Mouse (Mus musculus) frontal cortex, postnatal 10 days (tissue): ENCODE measurements around the gene Steap4.
"Not testable (repeated sequence)": the region's sequence is repeated elsewhere in the genome, so short reads cannot be mapped to it uniquely, and the experiment has no call there.

Experiments
- DNase-seq, 2 experiments: peaks; one replicate each; pipeline ENCODE4 v3.0.0; 2022; ENCODE audit warnings: low spot score in 2 of 2, mixed read lengths in 1 of 2

Gene Steap4

DNA sequence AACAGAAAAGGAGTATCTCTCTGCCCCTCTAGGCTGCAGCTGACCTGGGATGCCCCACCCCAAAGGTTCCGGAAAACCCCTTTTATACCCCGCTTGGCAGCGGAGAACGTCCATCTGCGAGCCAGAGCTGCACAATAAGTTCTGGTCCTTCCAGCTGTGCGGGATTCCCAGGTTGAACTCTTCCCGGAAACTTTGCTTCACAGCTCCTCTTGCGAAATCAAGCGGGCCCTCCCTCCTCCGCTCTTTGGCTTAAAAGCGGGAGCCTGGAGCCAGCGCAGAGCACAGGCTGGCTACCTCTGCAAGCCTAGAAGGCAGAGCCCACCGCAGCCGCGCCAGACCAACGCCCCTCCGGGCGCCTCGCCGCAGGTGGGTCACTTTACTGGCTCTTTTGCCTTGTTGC is at the start of gene Steap4:
Steap4 (plus strand) TSS at position 282 of the 400 bp plus-strand sequence.
- DNase-seq = peak in 1 of 2 experiments; percentile 7

DNA sequence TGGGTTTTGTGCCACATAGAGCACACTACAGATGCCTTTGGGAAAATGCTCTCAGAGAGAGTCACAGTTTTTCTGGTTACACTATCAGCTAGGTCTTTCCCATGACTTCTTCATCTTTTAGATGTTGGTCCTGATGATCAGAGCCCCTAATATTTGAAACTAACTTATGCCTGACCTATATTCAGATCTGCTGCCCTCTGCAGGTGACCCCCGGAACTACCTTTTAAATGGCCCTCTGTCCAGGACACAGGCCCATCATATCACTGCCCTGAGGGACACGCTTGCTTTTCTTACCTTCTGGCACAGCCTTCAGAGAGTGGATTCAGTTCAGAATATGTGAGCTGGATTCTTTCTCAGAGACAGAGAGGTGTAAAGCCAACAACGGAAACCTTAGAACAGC is 48.3 kb upstream of the Steap4 start:
- DNase-seq = no peak

DNA sequence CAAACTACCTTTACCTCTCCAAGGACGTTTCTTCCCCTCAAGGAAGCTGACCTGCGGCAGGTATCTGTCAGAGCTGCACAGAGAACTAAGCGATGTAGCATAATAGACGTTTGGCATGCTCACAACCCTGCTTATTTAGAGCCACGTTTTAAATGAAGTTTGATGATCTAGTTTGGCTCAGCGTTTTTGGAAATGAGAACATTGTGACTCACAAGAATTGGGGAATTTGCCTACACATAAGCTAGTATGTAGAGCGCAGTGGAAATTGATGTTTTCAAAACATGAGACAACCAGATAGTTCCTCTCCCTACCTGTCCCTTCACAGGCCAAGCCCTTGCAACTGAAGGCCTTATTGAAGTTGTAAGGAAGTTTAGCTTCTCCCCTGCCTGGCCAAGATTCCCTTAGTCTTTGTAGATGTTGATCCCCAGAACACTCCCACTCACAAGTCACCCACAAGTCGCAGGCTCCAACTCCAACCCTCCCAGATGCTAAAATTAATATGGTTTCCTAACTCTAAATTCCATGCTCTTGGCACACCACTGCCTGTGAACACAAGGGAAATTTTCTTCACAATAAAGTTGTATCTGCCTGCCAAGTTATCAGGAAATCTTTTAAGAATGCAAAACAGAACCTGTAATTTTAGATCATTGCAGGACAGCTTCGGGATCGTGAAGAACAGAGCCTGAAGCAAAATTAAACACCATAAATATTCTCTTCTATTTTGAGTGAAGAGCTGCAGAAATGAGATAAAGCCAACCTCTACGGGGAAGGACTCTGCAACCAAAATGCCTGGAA is 42.6 kb upstream of the Steap4 start:
- peak in 1 of 2 experiments; percentile 11 for DNase-seq

DNA sequence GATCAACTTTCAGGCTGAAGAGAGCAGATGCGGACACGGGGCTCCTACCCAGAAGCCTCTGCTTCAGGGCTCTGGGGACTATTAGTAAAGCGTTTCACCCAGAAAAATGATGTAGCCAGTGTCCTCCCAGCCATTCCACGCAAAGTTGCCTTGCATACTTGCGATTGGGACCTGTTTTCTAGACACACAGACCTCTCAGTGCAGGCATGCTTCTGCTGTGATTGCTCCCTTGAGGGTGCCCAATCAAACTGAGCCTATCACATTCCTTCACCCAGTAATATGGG is 42.0 kb upstream of the Steap4 start:
- DNase-seq = no peak

DNA sequence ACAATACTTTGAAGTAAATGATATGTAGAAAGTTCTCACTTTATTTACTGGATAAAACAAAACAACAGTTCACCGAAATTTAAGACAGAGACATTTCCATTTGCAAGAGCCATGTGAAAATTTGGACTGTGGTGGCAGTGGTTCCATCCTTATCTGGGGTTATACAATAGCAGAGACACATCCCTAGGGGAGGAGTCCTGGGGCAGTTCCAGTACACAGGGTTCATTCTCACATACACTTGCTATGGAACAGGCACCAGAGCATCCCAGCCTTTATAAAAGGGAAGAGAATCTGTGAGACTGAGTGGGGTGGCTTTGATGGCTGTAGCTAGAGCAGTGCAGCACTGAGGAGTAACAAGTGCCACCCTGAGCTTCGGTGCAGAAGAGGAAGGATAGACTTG is 40.6 kb upstream of the Steap4 start:
- no peak for DNase-seq

DNA sequence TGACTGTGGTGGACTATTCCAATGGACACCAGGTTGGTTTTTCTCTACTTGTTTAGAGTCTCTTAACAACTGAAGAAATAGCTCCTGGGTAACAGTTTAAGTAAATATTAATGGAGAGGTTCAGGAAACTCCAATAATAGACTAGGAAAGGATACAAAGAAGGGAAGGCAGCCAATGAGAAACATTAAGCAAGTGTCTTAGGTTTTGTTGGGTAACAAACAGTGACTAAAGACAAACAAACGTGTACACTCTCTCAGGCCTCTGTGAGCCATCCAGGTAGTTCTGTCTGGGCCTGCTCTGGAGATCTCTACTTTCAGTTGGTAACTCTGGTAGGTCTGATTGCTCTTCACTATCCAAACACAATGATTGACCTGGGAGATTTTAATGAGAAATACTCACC is 37.5 kb upstream of the Steap4 start:
- DNase-seq = no peak

DNA sequence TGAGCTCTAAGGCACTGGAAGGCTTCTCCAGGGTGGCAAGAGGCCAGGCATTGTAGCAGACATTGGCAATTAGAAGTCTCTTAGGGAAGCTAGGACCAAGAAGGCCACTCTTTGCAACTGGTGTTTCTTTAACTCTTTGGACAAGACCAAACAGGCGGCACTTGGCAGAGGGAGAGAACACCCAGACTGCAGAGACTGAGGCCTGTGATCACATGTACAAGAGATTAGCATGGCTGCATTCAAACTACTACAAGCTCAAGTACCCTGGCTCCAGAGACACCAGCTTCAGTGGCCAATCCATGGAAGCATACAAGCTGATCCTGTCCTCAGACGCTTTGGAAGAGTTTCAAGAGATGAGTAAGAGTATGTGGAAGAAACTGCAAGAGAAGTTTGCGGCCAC is 36.6 kb upstream of the Steap4 start:
- no peak for DNase-seq

DNA sequence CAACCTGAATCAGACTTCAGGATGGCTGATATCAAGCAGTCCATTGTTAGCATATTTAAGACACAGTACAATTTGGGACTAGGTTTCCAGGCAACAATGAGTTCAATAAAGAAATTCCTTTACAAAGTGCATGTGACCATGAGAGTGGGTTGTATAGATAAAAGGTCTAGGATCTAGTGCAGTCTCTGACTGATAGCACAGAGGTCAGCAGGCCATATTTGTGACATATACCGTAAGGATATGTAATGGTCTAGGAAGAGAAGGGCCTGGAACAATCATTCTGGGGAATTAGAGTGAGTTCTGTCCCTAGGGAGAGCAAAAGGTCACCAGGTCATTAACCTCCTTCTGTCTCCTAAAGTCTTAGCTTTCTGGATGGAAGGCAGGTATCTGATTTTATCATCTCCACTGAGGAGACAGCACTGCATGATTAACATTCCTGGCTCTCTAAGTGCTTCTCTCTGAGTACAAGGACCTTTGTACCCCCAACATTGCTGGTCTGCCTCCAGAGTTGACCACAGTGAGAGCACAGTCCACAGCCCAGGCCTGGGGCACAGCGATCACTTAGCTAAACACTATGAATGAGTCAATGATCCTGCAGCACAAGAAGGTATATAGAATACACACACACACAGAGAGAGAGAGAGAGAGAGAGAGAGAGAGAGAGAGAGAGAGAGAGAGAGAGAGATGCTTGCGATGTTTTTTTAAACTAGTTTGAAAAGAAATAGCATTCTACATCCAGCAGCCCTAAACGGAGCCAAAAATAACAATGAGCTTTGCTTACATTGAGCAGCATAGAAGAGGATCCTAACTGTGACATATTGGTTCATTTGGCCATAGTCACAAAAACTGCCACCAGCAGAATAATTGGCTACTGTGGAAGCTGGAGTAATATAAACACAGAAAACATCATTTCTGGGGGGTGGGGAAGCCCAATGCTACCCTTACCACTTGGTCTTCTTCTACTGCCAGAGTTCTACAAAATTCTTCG is 27.7 kb upstream of the Steap4 start:
- DNase-seq = no peak

DNA sequence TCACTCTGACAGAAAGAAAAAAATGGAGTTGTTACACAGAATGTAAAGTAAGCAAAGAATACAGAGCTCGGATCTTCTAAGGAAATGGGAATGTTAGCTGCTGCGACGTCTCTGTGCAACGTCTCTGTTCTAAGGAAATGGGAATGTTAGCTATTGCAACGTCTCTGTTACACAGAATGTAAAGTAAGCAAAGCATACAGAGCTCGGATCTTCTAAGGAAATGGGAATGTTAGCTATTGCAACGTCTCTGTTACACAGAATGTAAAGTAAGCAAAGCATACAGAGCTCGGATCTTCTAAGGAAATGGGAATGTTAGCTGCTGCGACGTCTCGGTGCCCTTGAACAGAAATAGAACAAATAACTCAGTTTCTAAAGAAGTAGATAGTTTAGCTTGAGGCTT is 26.8 kb upstream of the Steap4 start:
- DNase-seq = not testable (repeated sequence)

DNA sequence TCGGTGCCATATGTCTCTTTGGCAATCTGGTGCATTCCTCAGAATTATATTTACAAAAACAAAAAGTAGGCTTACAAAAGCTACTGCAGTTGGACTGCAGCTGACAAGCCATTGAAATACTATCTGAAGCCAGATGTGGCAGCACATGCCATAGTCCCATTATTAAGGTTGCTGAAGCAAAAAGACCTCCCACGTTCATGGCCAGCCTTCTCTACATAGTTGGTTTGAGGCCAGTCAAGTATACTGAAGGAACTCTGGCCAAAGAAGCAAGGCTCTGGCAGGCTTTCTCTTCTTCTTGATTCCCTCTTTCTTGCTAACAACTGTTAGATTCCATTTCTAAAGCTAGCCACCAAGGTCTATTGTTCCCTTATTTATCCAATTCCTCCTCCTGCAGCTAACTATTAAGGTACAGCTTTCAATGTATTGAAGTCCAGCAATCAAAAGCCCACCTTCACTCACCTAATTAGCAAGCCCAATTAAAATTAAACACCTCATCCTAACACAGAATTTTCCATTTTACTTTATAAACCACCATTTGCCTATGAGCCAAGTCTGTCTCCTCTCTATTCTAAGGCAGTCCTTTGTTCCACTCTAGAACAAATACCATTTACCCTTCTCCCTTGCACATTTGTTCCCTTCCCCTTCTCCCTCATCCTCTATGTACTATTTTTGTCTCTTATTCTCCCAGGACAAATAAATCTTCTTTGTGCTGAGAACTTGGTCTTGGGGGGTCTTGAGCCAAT is 26.2 kb upstream of the Steap4 start:
- DNase-seq = no peak

DNA sequence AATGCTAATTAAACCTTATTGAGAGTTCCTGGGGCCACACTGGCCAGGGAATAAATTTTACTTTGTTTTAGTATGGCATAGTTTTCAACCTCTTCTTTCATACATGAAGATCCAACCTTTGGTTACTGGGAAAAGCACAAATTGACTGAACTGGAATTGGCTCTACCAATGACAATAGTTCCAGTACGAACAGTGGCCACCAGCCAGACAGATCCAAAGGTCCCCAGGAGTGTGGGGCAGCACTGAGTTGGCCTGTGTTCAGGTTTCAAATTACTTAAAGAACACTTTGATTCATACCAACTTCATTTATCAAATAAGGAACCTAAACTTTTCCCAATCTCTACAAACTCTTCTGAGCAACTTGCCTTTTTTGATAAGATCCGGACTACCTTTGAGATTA is 5.4 kb upstream of the Steap4 start:
- DNase-seq = no peak

DNA sequence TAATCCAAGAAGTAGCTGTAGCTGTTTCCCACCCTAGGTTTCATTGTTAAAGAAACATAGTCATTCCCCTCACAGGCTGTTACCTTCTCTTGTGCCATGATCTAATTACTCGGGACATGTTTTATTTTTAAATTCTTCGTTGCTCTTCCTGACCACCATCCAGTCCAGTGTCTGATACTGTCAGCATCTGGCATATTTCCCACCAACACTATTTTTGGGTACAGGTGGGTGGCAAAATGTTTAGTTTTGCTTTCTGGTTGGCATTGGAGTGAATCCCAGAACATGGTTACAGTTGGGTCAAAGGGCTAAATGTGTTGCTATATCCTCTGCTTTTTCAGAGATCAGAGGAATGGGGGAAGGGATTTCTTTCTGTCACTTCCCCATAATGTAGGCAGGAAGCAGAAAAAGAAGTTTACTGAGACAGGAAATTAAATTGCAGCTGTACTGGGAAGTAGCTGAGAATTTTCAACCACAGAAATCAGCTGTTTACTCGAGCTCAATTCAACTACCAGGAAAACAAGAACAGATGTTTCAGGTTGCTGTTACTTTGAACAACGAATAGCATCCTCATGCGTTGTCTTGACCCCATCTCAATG is 4.8 kb upstream of the Steap4 start:
- DNase-seq = no peak

DNA sequence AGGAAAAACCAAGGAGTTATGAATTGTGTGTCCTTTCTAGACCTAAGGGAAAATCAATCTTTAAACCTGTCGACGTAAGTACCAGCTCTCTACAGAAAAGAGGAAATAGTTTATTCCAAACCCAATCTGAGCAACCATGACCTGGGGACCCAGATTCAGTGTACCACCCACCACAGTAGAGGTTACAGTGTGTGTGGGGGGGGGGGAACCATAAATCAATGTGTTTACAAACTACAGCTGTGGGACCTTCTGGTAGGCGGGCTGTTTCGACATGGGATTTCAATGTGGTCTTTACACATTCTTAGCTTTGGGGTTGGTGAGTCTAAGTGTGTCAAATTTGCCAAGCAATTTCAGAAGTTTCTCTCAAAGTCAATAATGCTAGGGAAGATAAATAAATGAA is 2.2 kb upstream of the Steap4 start:
- no peak for DNase-seq

DNA sequence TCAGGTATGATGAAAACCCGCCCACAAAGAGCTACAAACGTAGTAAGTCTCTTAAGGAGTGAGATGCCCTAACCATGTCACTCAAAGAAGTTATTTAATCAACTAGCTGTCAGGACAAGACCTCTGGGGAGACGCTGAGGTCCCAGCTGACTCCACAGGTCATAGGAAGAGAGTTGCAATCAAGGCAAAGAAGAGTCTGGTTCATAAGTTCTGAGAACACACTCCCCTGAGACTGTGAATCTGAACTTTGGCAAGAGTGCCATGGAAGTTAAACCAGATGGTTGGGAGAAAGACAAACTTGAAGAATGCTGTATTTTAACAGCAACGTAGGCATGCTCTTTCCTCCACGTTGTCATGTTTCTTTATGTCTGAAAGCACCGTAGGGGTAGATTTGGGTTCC is 971 bp upstream of the Steap4 start:
- DNase-seq = no peak

DNA sequence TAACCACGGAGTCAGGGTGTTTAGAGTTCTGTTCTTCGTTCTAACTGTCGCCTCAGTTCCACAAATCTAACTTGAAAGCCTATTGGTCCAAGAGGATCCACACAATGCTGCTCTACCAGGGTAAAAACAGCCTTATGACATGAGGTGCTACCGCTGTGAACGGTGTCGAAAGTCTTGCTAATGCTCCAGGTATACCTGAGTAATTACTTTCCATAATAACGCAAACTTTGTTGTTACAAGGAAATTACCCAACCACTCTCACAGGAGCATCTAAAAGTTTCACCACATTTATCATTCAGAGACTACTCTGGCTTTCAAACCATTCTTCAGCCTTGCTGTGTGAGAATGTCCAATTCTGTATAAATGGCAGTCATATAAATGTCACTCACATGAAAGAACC is 856 bp downstream of the Steap4 start:
- DNase-seq = no peak

DNA sequence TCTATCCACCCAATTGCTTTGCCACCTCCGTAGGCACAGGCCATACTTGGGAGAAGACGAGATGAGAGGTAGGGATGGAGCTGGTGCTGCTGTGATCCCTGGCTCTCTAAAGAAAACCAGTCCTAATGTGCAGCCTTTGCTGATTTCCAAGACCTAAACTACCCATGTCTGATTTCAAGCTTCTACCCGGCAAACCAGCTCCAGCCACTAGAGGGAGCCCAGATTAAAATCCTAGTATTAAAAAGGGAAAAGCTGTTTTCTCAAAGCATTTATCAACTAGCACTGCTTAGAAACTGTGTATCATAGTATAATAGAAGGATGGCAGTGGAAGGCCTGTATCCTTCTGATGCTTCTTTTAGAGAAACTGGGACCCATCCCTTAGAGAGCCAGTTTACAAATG is 5.0 kb downstream of the Steap4 start:
- DNase-seq = peak in 1 of 2 experiments; percentile 14

DNA sequence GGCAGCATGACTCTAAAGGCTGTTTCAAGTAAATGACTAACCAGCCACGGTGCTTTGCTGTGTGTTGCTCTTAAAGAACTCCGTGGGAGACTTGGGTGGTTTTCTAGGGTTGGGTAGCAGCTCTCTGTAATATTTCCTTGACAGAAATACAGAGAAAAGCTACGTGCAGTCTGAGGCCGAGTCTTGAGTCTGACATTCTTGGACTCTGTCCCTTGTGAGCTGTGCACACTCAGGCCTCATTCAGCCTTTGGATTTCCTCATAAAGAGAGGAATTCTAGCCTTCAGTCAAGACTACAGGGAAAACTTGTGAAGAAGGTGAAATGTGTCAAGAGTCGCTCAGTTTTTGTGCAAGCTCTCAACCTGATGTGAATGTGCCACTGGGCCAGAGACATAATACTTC is 7.9 kb downstream of the Steap4 start:
- no peak for DNase-seq

DNA sequence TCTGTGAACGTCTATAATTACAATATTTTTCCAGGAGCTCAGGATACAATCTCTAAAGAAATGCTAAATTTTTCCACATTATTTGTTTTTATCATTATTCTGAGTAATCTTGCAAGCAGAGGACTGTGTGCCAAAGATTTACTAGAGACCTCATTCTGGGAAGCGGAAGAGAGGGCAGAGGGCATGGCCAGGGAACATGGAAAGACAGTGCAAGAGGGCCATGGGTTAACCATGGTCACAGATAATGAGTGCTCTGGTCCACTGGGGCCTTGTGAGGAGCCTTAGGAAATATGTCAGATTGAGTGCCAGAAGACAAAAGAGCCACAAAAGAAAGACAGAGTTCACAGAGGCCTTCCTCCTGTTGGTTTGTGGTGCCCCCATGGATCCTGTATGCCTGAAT is 12.0 kb downstream of the Steap4 start:
- DNase-seq = no peak

DNA sequence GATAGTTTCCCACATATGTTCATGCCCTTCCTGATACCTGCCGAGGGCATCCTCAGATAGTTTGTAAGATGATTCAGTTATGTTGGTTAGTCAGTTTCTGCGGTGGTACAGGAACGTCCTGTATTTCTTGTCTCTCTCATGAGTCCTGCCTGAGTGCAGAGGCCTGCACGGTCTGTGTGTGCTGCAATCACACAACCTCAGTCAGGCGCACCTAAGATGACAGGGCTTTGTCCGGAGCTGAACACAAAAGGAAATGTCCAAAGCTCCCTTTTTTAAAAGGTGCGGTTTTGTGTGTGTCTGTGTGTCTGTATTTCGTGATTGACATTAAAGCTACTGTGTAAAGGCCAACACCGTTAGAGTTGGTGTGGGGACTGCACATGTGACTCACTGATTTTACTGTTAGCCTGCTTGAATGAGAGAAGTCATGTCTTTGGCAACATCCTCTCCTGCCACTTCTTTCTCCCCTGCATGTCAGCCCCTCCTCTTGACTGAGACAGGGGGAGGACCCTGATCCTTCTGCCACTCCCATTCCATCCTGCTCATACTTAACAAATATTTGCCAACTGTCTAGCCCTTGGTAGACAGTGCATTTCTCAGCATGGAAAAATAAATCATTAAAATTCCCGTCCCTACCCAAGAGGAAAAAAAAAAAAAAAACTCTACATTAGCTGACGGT is 14.4 kb downstream of the Steap4 start:
- no peak for DNase-seq

DNA sequence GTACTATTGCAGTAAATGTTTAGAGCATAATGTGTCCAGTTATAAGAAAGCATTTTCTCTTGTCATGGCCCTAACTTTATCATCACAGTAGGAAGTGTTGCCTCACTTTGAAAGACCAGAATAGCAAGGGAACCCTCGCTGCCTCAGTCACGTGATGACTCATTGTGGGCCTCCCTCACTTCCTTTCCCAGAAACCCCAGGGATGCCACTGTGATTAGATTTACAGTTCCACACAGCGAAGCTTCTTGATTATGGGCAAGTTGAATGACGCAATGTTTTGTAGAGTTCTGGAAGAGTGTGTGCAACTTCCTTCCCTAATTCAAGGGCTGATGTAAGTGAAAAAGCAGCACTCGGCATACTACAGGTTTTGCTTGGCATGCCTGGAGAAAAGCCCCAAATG is 20.3 kb downstream of the Steap4 start:
- DNase-seq = no peak

DNA sequence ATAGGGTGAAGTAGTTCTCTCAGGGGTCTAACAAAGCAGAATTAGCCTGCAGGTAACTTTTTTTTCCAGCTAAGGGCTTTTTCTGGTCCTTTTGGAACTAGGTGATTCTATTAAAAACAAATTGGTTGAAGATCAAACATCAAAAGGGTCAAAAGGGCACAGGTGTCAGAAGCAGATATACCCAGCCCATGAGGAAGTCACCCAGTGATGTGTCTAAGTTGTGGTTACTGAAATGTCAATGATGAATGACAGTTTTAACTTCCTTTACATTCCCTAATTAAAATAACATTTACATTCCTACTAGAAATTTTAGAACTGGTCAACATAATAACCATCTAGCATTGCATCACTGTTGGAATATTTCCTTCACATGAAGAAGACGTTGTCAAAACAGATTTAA is 27.7 kb downstream of the Steap4 start:
- no peak for DNase-seq
